Mouse (Mus musculus): ENCODE measurements at regions not wholly inside any gene's neighbourhood (a gene's known extent, or its start where the extent isn't known, plus 50 kb on each side); places are given as distances from the start of the nearest gene placed in this dataset.

GRCm38 (mm10) chr12:118784643-118785042 lies 61.5 kb upstream of the Sp8 start:
- DNase-seq = no peak

- no peak for DNase-seq
These were observed 64.2 kb upstream of the Sp8 start for GRCm38 (mm10) chr12:118781978-118782377.

- DNase-seq = no peak
These were observed 70.6 kb upstream of the Sp8 start for GRCm38 (mm10) chr12:118775463-118776064.

- DNase-seq = no peak
These were observed 73.3 kb upstream of the Sp8 start for GRCm38 (mm10) chr12:118772790-118773189.

GRCm38 (mm10) chr12:118766472-118766871 lies 79.7 kb upstream of the Sp8 start:
- DNase-seq = no peak

GRCm38 (mm10) chr12:118754076-118754475 lies 92.1 kb upstream of the Sp8 start:
- no peak for DNase-seq

- DNase-seq = no peak
These were observed 107.0 kb upstream of the Sp8 start for GRCm38 (mm10) chr12:118739103-118739502.

- no peak for DNase-seq
These were observed 120.2 kb upstream of the Sp8 start for GRCm38 (mm10) chr12:118725891-118726290.

GRCm38 (mm10) chr12:118719878-118720573 lies 126.1 kb upstream of the Sp8 start:
- DNase-seq = no peak

GRCm38 (mm10) chr12:118716824-118717223 lies 129.3 kb upstream of the Sp8 start:
- DNase-seq = no peak

GRCm38 (mm10) chr12:118706626-118707025 lies 139.5 kb upstream of the Sp8 start:
- DNase-seq = no peak

GRCm38 (mm10) chr12:118704826-118705225 lies 141.3 kb upstream of the Sp8 start:
- DNase-seq = no peak

- DNase-seq = no peak
These were observed 142.4 kb upstream of the Sp8 start for GRCm38 (mm10) chr12:118703730-118704129.

GRCm38 (mm10) chr12:118703068-118703662 lies 143.0 kb upstream of the Sp8 start:
- DNase-seq = no peak

GRCm38 (mm10) chr12:118701838-118702237 lies 144.3 kb upstream of the Sp8 start:
- no peak for DNase-seq

- DNase-seq = no peak
These were observed 148.0 kb upstream of the Sp8 start for GRCm38 (mm10) chr12:118698110-118698509.

- no peak for DNase-seq
These were observed 151.4 kb upstream of the Sp8 start for GRCm38 (mm10) chr12:118694701-118695100.

GRCm38 (mm10) chr12:118682902-118683301 lies 163.2 kb upstream of the Sp8 start:
- no peak for DNase-seq

GRCm38 (mm10) chr12:118677989-118678388 lies 168.1 kb upstream of the Sp8 start:
- no peak for DNase-seq

GRCm38 (mm10) chr12:118661575-118661974 lies 184.6 kb upstream of the Sp8 start:
- no peak for DNase-seq

- no peak for DNase-seq
These were observed 185.0 kb upstream of the Sp8 start for GRCm38 (mm10) chr12:118661214-118661486.

GRCm38 (mm10) chr12:118660384-118661213 lies 185.5 kb upstream of the Sp8 start:
- DNase-seq = no peak

Measured in adrenal gland, postnatal 36 days (tissue).